Mouse (Mus musculus) hindbrain, embryonic 16.5 days (tissue): Measurements from ENCODE around the gene Ganab. TPM values are rescaled to one million over a fixed set of nuclear protein-coding genes. Genes with fewer than 3 reads are reported as not detected.

ENCODE experiments used
- ATAC-seq: fragments of 200-750 bp; cut with Nextera tagmentation; 2 replicates; pipeline ENCODE4 v1.8.0; 2017; ENCODE audit warnings: moderate TSS enrichment, moderate library complexity
- H3K27ac ChIP-seq: fragments of 300-500 bp; sonication (generic); 2 replicates; pipeline ENCODE4 v1.5.1; 2014; ENCODE audit warnings: low read depth, mild to moderate bottlenecking, control low read depth, low read length, moderate library complexity
- H3K27me3 ChIP-seq: fragments of 300-500 bp; sonication (generic); replicated peaks from 2 replicates; pipeline ENCODE4 v1.6.1; 2014; ENCODE audit warnings: low read length; ENCODE audit not compliant: control insufficient read depth, insufficient read depth
- H3K36me3 ChIP-seq: fragments of 300-500 bp; sonication (generic); 2 replicates; pipeline ENCODE4 v1.6.1; 2014; ENCODE audit warnings: mild to moderate bottlenecking, low read length, moderate library complexity, mixed read lengths; ENCODE audit not compliant: control insufficient read depth, insufficient read depth
- H3K4me1 ChIP-seq: fragments of 300-500 bp; sonication (generic); 2 replicates; pipeline ENCODE4 v1.6.1; 2014; ENCODE audit warnings: low read depth, low read length; ENCODE audit not compliant: control insufficient read depth, insufficient read depth
- H3K4me2 ChIP-seq: fragments of 300-500 bp; sonication (generic); 2 replicates; pipeline ENCODE4 v1.6.1; 2014; ENCODE audit warnings: mild to moderate bottlenecking, low read length, control low read depth, moderate library complexity
- H3K4me3 ChIP-seq: fragments of 300-500 bp; sonication (generic); 2 replicates; pipeline ENCODE4 v1.5.1; 2014; ENCODE audit warnings: mild to moderate bottlenecking, low read length, control low read depth, moderate library complexity
- H3K9ac ChIP-seq: fragments of 300-500 bp; sonication (generic); 2 replicates; pipeline ENCODE4 v1.6.1; 2014; ENCODE audit warnings: low read depth, mild to moderate bottlenecking, control low read depth, low read length, moderate library complexity
- H3K9me3 ChIP-seq: fragments of 300-500 bp; sonication (generic); 2 replicates; pipeline ENCODE4 v1.6.1; 2014; ENCODE audit warnings: mild to moderate bottlenecking, low read length, moderate library complexity; ENCODE audit not compliant: control insufficient read depth
- WGBS: fragments of 180-500 bp; shearing (Covaris S2); extraction: QIAGEN DNeasy Blood & Tissue Kit; methylation state at CpG from one replicate; pipeline ENCODE4 v1.1.7; 2014; 5-methylcytosine and 5-hydroxymethylcytosine counted together
- polyA plus RNA-seq: library from polyadenylated mRNA; unstranded; fragments of >200 nt; fragmentation: Nextera tagmentation; extraction: Ambion mirVana; gene quantifications from 2 replicates; pipeline ENCODE4 v1.2.1, GENCODE M21; 2015

Gene Ganab
- polyA plus RNA-seq, 1 experiment from 2014 or later: 72.1 TPM

- no peak for ATAC-seq
- Histone ChIP-seq H3K27me3 (no peaks in the 10 kb centered on the region), H3K4me3 (peak overlapping the region; percentile 70), H3K9ac (peak overlapping the region; percentile 93), H3K9me3 (no peaks in the 10 kb centered on the region), H3K27ac (peak overlapping the region; percentile 91), H3K4me2 (peak overlapping the region; percentile 74), H3K36me3 (peaks cover 12% of the 10 kb centered on the region), H3K4me1 (peaks cover 21% of the 10 kb centered on the region)
- 14% methylated on average over 13 of the region's 13 CpGs for WGBS
Observed at GRCm38 (mm10) chr19:8898576-8898975, 705 bp downstream of the Ganab start.

GRCm38 (mm10) chr19:8899079-8899478 lies 1.2 kb downstream of the Ganab start:
- no peaks in the 10 kb centered on the region for H3K27me3 ChIP-seq
- ATAC-seq: no peak
- H3K9ac ChIP-seq: peak overlapping the region; percentile 93; the same call in 1 of the 2 replicates
- H3K36me3 ChIP-seq: peaks cover 12% of the 10 kb centered on the region
- peak overlapping the region; percentile 70 for H3K4me3 ChIP-seq
- H3K27ac ChIP-seq: no peak overlapping the region
- H3K4me1 ChIP-seq: peaks cover 17% of the 10 kb centered on the region
- peak overlapping the region; percentile 74 for H3K4me2 ChIP-seq
- no peaks in the 10 kb centered on the region for H3K9me3 ChIP-seq
- WGBS: 56% methylated on average over 3 of the region's 3 CpGs

- H3K27me3 ChIP-seq: no peaks in the 10 kb centered on the region
- peaks cover 9% of the 10 kb centered on the region for H3K4me1 ChIP-seq
- H3K27ac ChIP-seq: no peak overlapping the region
- no peaks in the 10 kb centered on the region for H3K9me3 ChIP-seq
- H3K36me3 ChIP-seq: peaks cover 22% of the 10 kb centered on the region
- WGBS: 95% methylated on average over 5 of the region's 5 CpGs
- H3K4me2 ChIP-seq: no peak overlapping the region
- no peak overlapping the region for H3K4me3 ChIP-seq
- no peak overlapping the region for H3K9ac ChIP-seq
- no peak for ATAC-seq
Observed at GRCm38 (mm10) chr19:8903412-8903811, 5.5 kb downstream of the Ganab start.

GRCm38 (mm10) chr19:8908531-8908930 lies 10.7 kb downstream of the Ganab start:
- H3K36me3 ChIP-seq: peaks cover 58% of the 10 kb centered on the region
- no peaks in the 10 kb centered on the region for H3K27me3 ChIP-seq
- no peaks in the 10 kb centered on the region for H3K4me1 ChIP-seq
- no peak overlapping the region for H3K4me3 ChIP-seq
- no peak overlapping the region for H3K9ac ChIP-seq
- H3K9me3 ChIP-seq: no peaks in the 10 kb centered on the region
- 93% methylated on average over 6 of the region's 6 CpGs for WGBS
- H3K4me2 ChIP-seq: no peak overlapping the region
- ATAC-seq: no peak
- H3K27ac ChIP-seq: no peak overlapping the region

GRCm38 (mm10) chr19:8911810-8912209 lies 13.9 kb downstream of the Ganab start:
- Histone ChIP-seq H3K9me3 (no peaks in the 10 kb centered on the region), H3K9ac (no peak overlapping the region), H3K36me3 (peaks cover 76% of the 10 kb centered on the region), H3K27ac (no peak overlapping the region), H3K4me2 (no peak overlapping the region), H3K4me3 (no peak overlapping the region), H3K27me3 (no peaks in the 10 kb centered on the region), H3K4me1 (no peaks in the 10 kb centered on the region)
- no peak for ATAC-seq
- 93% methylated on average over 5 of the region's 5 CpGs for WGBS

GRCm38 (mm10) chr19:8914212-8914611 lies 16.3 kb downstream of the Ganab start:
- H3K36me3 ChIP-seq: peaks cover 57% of the 10 kb centered on the region
- no peaks in the 10 kb centered on the region for H3K9me3 ChIP-seq
- no peaks in the 10 kb centered on the region for H3K27me3 ChIP-seq
- H3K4me2 ChIP-seq: no peak overlapping the region
- H3K9ac ChIP-seq: no peak overlapping the region
- 100% methylated on average over 3 of the region's 3 CpGs for WGBS
- no peaks in the 10 kb centered on the region for H3K4me1 ChIP-seq
- H3K4me3 ChIP-seq: no peak overlapping the region
- no peak for ATAC-seq
- no peak overlapping the region for H3K27ac ChIP-seq

GRCm38 (mm10) chr19:8919000-8919399 lies 21.1 kb downstream of the Ganab start:
- Histone ChIP-seq H3K36me3 (peaks cover 23% of the 10 kb centered on the region), H3K9ac (no peak overlapping the region), H3K9me3 (no peaks in the 10 kb centered on the region), H3K4me2 (no peak overlapping the region), H3K27ac (no peak overlapping the region), H3K27me3 (no peaks in the 10 kb centered on the region), H3K4me1 (peaks cover 9% of the 10 kb centered on the region), H3K4me3 (no peak overlapping the region)
- WGBS: 95% methylated on average over 3 of the region's 3 CpGs
- no peak for ATAC-seq

GRCm38 (mm10) chr19:8919684-8920072 lies 21.8 kb downstream of the Ganab start:
- Histone ChIP-seq H3K27ac (peak overlapping the region; percentile 89; the same call in 1 of the 2 replicates), H3K4me2 (peak overlapping the region; percentile 87), H3K4me3 (peak overlapping the region; percentile 93; the same call in 1 of the 2 replicates), H3K9ac (no peak overlapping the region), H3K9me3 (no peaks in the 10 kb centered on the region), H3K36me3 (peaks cover 18% of the 10 kb centered on the region), H3K27me3 (no peaks in the 10 kb centered on the region), H3K4me1 (peaks cover 9% of the 10 kb centered on the region)
- ATAC-seq: no peak
- 65% methylated on average over 6 of the region's 6 CpGs for WGBS

- WGBS: 2% methylated on average over 45 of the region's 50 CpGs
- H3K4me2 ChIP-seq: peak within 1 kb of the TSS; percentile 87
- peak within 1 kb of the TSS; percentile 79 for H3K9ac ChIP-seq
- peak; percentile 99 for ATAC-seq
- no peaks in the 10 kb centered on the region for H3K9me3 ChIP-seq
- peaks cover 13% of the 10 kb centered on the region for H3K36me3 ChIP-seq
- peaks cover 9% of the 10 kb centered on the region for H3K4me1 ChIP-seq
- H3K27ac ChIP-seq: peak within 1 kb of the TSS; percentile 89
- no peaks in the 10 kb centered on the region for H3K27me3 ChIP-seq
- H3K4me3 ChIP-seq: peak within 1 kb of the TSS; percentile 93
Observed at GRCm38 (mm10) chr19:8920073-8920736, 22.3 kb downstream of the Ganab start, which contains the start of gene B3gat3. Gene B3gat3 (plus strand): TSS chr19:8920374.
